Mouse (Mus musculus) kidney, embryonic 14.5 days (tissue): ENCODE data around the gene Dcp1a. TPM values are rescaled to one million over a fixed set of nuclear protein-coding genes. Genes with fewer than 3 reads are reported as not detected.

Source experiments
- ATAC-seq: fragments of 200-750 bp; cut with Nextera tagmentation; 2 replicates; pipeline ENCODE4 v1.8.0; 2017; ENCODE audit warnings: moderate number of reproducible peaks, mild to moderate bottlenecking, moderate TSS enrichment, moderate library complexity; ENCODE audit not compliant: low FRiP score, low TSS enrichment
- H3K27ac ChIP-seq: fragments of 300-500 bp; sonication (generic); 2 replicates; pipeline ENCODE4 v1.5.1; 2014; ENCODE audit warnings: low read depth, mild to moderate bottlenecking, low read length, moderate library complexity, mixed read lengths
- H3K27me3 ChIP-seq: fragments of 300-500 bp; sonication (generic); 2 replicates; pipeline ENCODE4 v1.6.1; 2014; ENCODE audit warnings: mild to moderate bottlenecking, low read length; ENCODE audit not compliant: control insufficient read depth, insufficient read depth
- H3K36me3 ChIP-seq: fragments of 300-500 bp; sonication (generic); 2 replicates; pipeline ENCODE4 v1.6.1; 2014; ENCODE audit warnings: low read length, mixed read lengths; ENCODE audit not compliant: control insufficient read depth, insufficient read depth
- H3K4me1 ChIP-seq: fragments of 300-500 bp; sonication (generic); 2 replicates; pipeline ENCODE4 v1.6.1; 2014; ENCODE audit warnings: low read length, mixed read lengths; ENCODE audit not compliant: control insufficient read depth, insufficient read depth
- H3K4me2 ChIP-seq: fragments of 300-500 bp; sonication (generic); replicated peaks from 2 replicates; pipeline ENCODE4 v1.6.1; 2014; ENCODE audit warnings: low read depth, mild to moderate bottlenecking, low read length
- H3K4me3 ChIP-seq: fragments of 300-500 bp; sonication (generic); 2 replicates; pipeline ENCODE4 v1.5.1; 2014; ENCODE audit warnings: mild to moderate bottlenecking, low read length
- H3K9ac ChIP-seq: fragments of 300-500 bp; sonication (generic); 2 replicates; pipeline ENCODE4 v1.6.1; 2014; ENCODE audit warnings: low read depth, mild to moderate bottlenecking, low read length, moderate library complexity
- H3K9me3 ChIP-seq: fragments of 300-500 bp; sonication (generic); 2 replicates; pipeline ENCODE4 v1.6.1; 2016; ENCODE audit warnings: low read length; ENCODE audit not compliant: control insufficient read depth
- WGBS: fragments of 180-500 bp; shearing (Covaris S2); extraction: QIAGEN DNeasy Blood & Tissue Kit; methylation state at CpG from one replicate; pipeline ENCODE4 v1.1.7; 2014; 5-methylcytosine and 5-hydroxymethylcytosine counted together
- polyA plus RNA-seq: library from polyadenylated mRNA; unstranded; fragments of >200 nt; fragmentation: Nextera tagmentation; extraction: Ambion mirVana; gene quantifications from 2 replicates; pipeline ENCODE4 v1.2.1, GENCODE M21; 2014

Gene Dcp1a
- polyA plus RNA-seq, 1 experiment from 2014 or later = 31.1 TPM

GRCm38 (mm10) chr14:30504990-30505389 is 25.7 kb downstream of the Dcp1a start:
- Histone ChIP-seq H3K4me3 (no peak overlapping the region), H3K9ac (no peak overlapping the region), H3K9me3 (no peaks in the 10 kb centered on the region), H3K27ac (no peak overlapping the region), H3K36me3 (peaks cover 56% of the 10 kb centered on the region), H3K4me1 (no peaks in the 10 kb centered on the region), H3K4me2 (no peak overlapping the region), H3K27me3 (no peaks in the 10 kb centered on the region)
- no peak for ATAC-seq
- WGBS = 94% methylated on average over 5 of the region's 5 CpGs

GRCm38 (mm10) chr14:30510214-30510763 is 31.0 kb downstream of the Dcp1a start:
- WGBS = 95% methylated on average over 6 of the region's 6 CpGs
- H3K9ac ChIP-seq = no peak overlapping the region
- H3K27ac ChIP-seq = no peak overlapping the region
- H3K4me2 ChIP-seq = no peak overlapping the region
- ATAC-seq = no peak
- no peaks in the 10 kb centered on the region for H3K27me3 ChIP-seq
- no peaks in the 10 kb centered on the region for H3K9me3 ChIP-seq
- peaks cover 76% of the 10 kb centered on the region for H3K36me3 ChIP-seq
- H3K4me3 ChIP-seq = no peak overlapping the region
- no peaks in the 10 kb centered on the region for H3K4me1 ChIP-seq

GRCm38 (mm10) chr14:30512896-30513295 is 33.6 kb downstream of the Dcp1a start:
- no peaks in the 10 kb centered on the region for H3K9me3 ChIP-seq
- H3K36me3 ChIP-seq = peaks cover 64% of the 10 kb centered on the region
- no peak overlapping the region for H3K4me2 ChIP-seq
- no peak for ATAC-seq
- H3K27me3 ChIP-seq = no peaks in the 10 kb centered on the region
- no peak overlapping the region for H3K27ac ChIP-seq
- no peaks in the 10 kb centered on the region for H3K4me1 ChIP-seq
- WGBS = 94% methylated on average over 5 of the region's 5 CpGs
- H3K9ac ChIP-seq = no peak overlapping the region
- no peak overlapping the region for H3K4me3 ChIP-seq

GRCm38 (mm10) chr14:30515931-30516723 is 36.8 kb downstream of the Dcp1a start:
- no peak overlapping the region for H3K27ac ChIP-seq
- H3K4me2 ChIP-seq = no peak overlapping the region
- peaks cover 77% of the 10 kb centered on the region for H3K36me3 ChIP-seq
- no peaks in the 10 kb centered on the region for H3K9me3 ChIP-seq
- H3K4me3 ChIP-seq = no peak overlapping the region
- ATAC-seq = no peak
- H3K27me3 ChIP-seq = no peaks in the 10 kb centered on the region
- H3K4me1 ChIP-seq = no peaks in the 10 kb centered on the region
- WGBS = 89% methylated on average over 13 of the region's 13 CpGs
- no peak overlapping the region for H3K9ac ChIP-seq

- H3K36me3 ChIP-seq = peaks cover 82% of the 10 kb centered on the region
- H3K4me1 ChIP-seq = no peaks in the 10 kb centered on the region
- no peak overlapping the region for H3K9ac ChIP-seq
- H3K27me3 ChIP-seq = no peaks in the 10 kb centered on the region
- no peak overlapping the region for H3K4me3 ChIP-seq
- no peaks in the 10 kb centered on the region for H3K9me3 ChIP-seq
- ATAC-seq = no peak
- no peak overlapping the region for H3K27ac ChIP-seq
- H3K4me2 ChIP-seq = no peak overlapping the region
- WGBS = 96% methylated on average over 5 of the region's 5 CpGs
These were observed 40.0 kb downstream of the Dcp1a start for GRCm38 (mm10) chr14:30519323-30519722.

GRCm38 (mm10) chr14:30523356-30523755 is 44.0 kb downstream of the Dcp1a start:
- H3K36me3 ChIP-seq = peaks cover 93% of the 10 kb centered on the region
- H3K9ac ChIP-seq = no peak overlapping the region
- H3K4me1 ChIP-seq = no peaks in the 10 kb centered on the region
- no peak overlapping the region for H3K4me2 ChIP-seq
- no peak for ATAC-seq
- 93% methylated on average over 6 of the region's 6 CpGs for WGBS
- H3K9me3 ChIP-seq = no peaks in the 10 kb centered on the region
- no peak overlapping the region for H3K27ac ChIP-seq
- H3K4me3 ChIP-seq = no peak overlapping the region
- no peaks in the 10 kb centered on the region for H3K27me3 ChIP-seq

- peaks cover 44% of the 10 kb centered on the region for H3K36me3 ChIP-seq
- ATAC-seq = no peak
These were observed 49.1 kb downstream of the Dcp1a start for GRCm38 (mm10) chr14:30528392-30528791.

GRCm38 (mm10) chr14:30528961-30529360 is 49.6 kb downstream of the Dcp1a start:
- H3K27me3 ChIP-seq = no peaks in the 10 kb centered on the region
- H3K9ac ChIP-seq = no peak overlapping the region
- ATAC-seq = no peak
- no peak overlapping the region for H3K27ac ChIP-seq
- no peak overlapping the region for H3K4me2 ChIP-seq
- no peaks in the 10 kb centered on the region for H3K4me1 ChIP-seq
- 84% methylated on average over 5 of the region's 5 CpGs for WGBS
- no peaks in the 10 kb centered on the region for H3K9me3 ChIP-seq
- H3K4me3 ChIP-seq = no peak overlapping the region
- H3K36me3 ChIP-seq = peaks cover 38% of the 10 kb centered on the region

More at GRCm38 (mm10) chr14:30528392-30528791, 49.1 kb downstream of the Dcp1a start:
- Histone ChIP-seq H3K4me3 (no peak overlapping the region), H3K27me3 (no peaks in the 10 kb centered on the region), H3K27ac (no peak overlapping the region), H3K4me1 (no peaks in the 10 kb centered on the region), H3K9me3 (no peaks in the 10 kb centered on the region), H3K9ac (no peak overlapping the region), H3K4me2 (no peak overlapping the region)
- 78% methylated on average over 10 of the region's 10 CpGs for WGBS

GRCm38 (mm10) chr14:30529454-30529853 is 50.1 kb downstream of the Dcp1a start:
- no peak overlapping the region for H3K27ac ChIP-seq
- H3K36me3 ChIP-seq = peaks cover 33% of the 10 kb centered on the region
- no peak overlapping the region for H3K4me2 ChIP-seq
- no peaks in the 10 kb centered on the region for H3K9me3 ChIP-seq
- H3K27me3 ChIP-seq = no peaks in the 10 kb centered on the region
- no peak overlapping the region for H3K4me3 ChIP-seq
- no peak for ATAC-seq
- no peaks in the 10 kb centered on the region for H3K4me1 ChIP-seq
- 95% methylated on average over 12 of the region's 12 CpGs for WGBS
- H3K9ac ChIP-seq = no peak overlapping the region
